Mouse (Mus musculus) MEL (cell line): Measurements from ENCODE around the gene Parp16.

Experiments used
- CTCF ChIP-seq, 3 experiments: IDR thresholded peaks in 2 of 3; conservative IDR thresholded peaks in 1 of 3; 2 replicates each; pipeline ENCODE4 v1.5.1; 2011 to 2012; ENCODE audit warnings: low read length in 3 of 3, low read depth in 2 of 3, mild to moderate bottlenecking in 2 of 3, improper control_type of control experiment in 1 of 3, inconsistent platforms in 1 of 3, mixed read lengths in 1 of 3, moderate library complexity in 1 of 3; ENCODE audit not compliant: control insufficient read depth in 1 of 3, insufficient read depth in 1 of 3, poor library complexity in 1 of 3, severe bottlenecking in 1 of 3
- ETS1 ChIP-seq: IDR thresholded peaks from 2 replicates; pipeline ENCODE4 v1.6.1; 2012; ENCODE audit warnings: low read depth, mild to moderate bottlenecking, inconsistent platforms, low read length, improper control_type of control experiment, moderate library complexity
- GATA1 ChIP-seq: IDR thresholded peaks from 2 replicates; pipeline ENCODE4 v1.6.1; 2011; ENCODE audit warnings: low read depth, low read length, improper control_type of control experiment
- KAT2A ChIP-seq: conservative IDR thresholded peaks from 2 replicates; pipeline ENCODE4 v1.6.1; 2012; ENCODE audit warnings: low read depth, low read length, improper control_type of control experiment, inconsistent platforms
- MAZ ChIP-seq: IDR thresholded peaks from 2 replicates; pipeline ENCODE4 v1.6.1; 2012; ENCODE audit warnings: low read depth, mild to moderate bottlenecking, inconsistent platforms, low read length, improper control_type of control experiment
- MXI1 ChIP-seq: IDR thresholded peaks from 2 replicates; pipeline ENCODE4 v1.6.1; 2011; ENCODE audit warnings: mild to moderate bottlenecking, low read depth, low read length, improper control_type of control experiment
- NRF1 ChIP-seq: IDR thresholded peaks from 2 replicates; pipeline ENCODE4 v1.6.1; 2014; ENCODE audit warnings: low read depth, mild to moderate bottlenecking, inconsistent platforms, low read length, improper control_type of control experiment, moderate library complexity; ENCODE audit not compliant: poor library complexity, insufficient read depth, severe bottlenecking
- POLR2AphosphoS2 ChIP-seq: IDR thresholded peaks from 2 replicates; pipeline ENCODE4 v1.6.1; 2011; ENCODE audit warnings: low read length, improper control_type of control experiment
- SIN3A ChIP-seq: IDR thresholded peaks from 2 replicates; pipeline ENCODE4 v1.6.1; 2012; ENCODE audit warnings: low read length, improper control_type of control experiment, inconsistent platforms
- USF1 ChIP-seq: IDR thresholded peaks from 2 replicates; pipeline ENCODE4 v1.6.1; 2014; ENCODE audit warnings: low read depth, mild to moderate bottlenecking, inconsistent platforms, low read length, improper control_type of control experiment, moderate library complexity

- TF ChIP-seq CTCF (IDR thresholded peaks at IDR 0.05 in 2 of 3, conservative IDR thresholded peaks at IDR 0.05 in 1 of 3; ENCODE audit: control insufficient read depth in 1 of 3, insufficient read depth in 1 of 3, low read depth in 2 of 3, low read length in 3 of 3, poor library complexity in 1 of 3, severe bottlenecking in 1 of 3) (no peak), KAT2A (no peak), MXI1 (no peak), SIN3A (no peak), MAZ (no peak), USF1 (no peak), ETS1 (no peak), NRF1 (no peak), POLR2AphosphoS2 (no peak), GATA1 (no peak)
Measured at GRCm38 (mm10) chr9:65259366-65259765, 64.2 kb downstream of the Parp16 start.
